Mouse (Mus musculus) spleen, postnatal 4 days (tissue): ENCODE data around the gene Ccdc187.

Experiments used
- DNase-seq, 2 experiments: peaks; one replicate each; pipeline ENCODE4 v3.0.0; 2022; ENCODE audit warnings: low spot score in 2 of 2

Ccdc187 gene

GRCm38 (mm10) chr2:26214526-26214925 is 79.8 kb downstream of the Ccdc187 start:
- DNase-seq, result peak; percentile 74 to 84

- DNase-seq, result no peak
Measured at GRCm38 (mm10) chr2:26209566-26209965, 84.8 kb downstream of the Ccdc187 start.

GRCm38 (mm10) chr2:26208126-26208789 is 86.1 kb downstream of the Ccdc187 start, which contains the start of gene Lhx3:
Gene Lhx3 (minus strand): TSS chr2:26208289.
- DNase-seq, result peak; percentile 80 to 92

GRCm38 (mm10) chr2:26207559-26207958 is 86.8 kb downstream of the Ccdc187 start:
- no peak for DNase-seq

GRCm38 (mm10) chr2:26205761-26206160 is 88.6 kb downstream of the Ccdc187 start:
- no peak for DNase-seq

- peak; percentile 30 to 74 for DNase-seq
Measured at GRCm38 (mm10) chr2:26205126-26205525, 89.2 kb downstream of the Ccdc187 start.

- DNase-seq, result no peak
Measured at GRCm38 (mm10) chr2:26202849-26203475, 91.4 kb downstream of the Ccdc187 start.

GRCm38 (mm10) chr2:26201926-26202848 is 92.2 kb downstream of the Ccdc187 start:
- no peak for DNase-seq

GRCm38 (mm10) chr2:26198488-26198887 is 95.9 kb downstream of the Ccdc187 start:
- DNase-seq, result no peak

- DNase-seq, result no peak
Measured at GRCm38 (mm10) chr2:26194552-26195339, 99.6 kb downstream of the Ccdc187 start.
